Mouse (Mus musculus) spleen, postnatal 10 days (tissue): ENCODE results near the gene Pus10.

Source experiments
- DNase-seq, 2 experiments: peaks; one replicate each; pipeline ENCODE4 v3.0.0; 2021 to 2022; ENCODE audit warnings: low spot score in 2 of 2

Gene Pus10

DNA sequence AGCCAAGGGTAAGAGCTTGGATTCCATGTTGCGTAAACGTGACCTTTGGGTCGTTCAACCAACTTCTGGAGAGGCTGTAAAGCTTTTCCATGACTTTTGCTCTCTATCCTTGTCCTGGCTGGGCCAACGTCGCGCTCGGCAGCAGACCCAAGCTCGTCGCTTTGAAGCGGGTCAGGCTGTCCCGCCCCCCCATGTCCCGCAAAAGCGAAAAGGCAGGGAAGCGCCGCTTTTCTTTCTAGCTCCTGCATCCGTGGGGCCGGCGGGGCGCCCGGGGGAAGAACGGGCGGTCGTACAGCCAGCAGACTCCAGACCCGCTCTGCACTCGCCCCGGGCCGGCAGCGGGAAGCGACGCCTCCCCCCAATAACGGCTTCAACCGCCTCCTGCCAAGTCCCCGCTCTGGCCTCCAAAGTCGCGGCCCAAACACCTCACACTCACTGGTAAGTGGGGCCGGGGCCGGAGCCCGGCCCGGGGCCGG is at the start of gene Pus10:
Gene Pus10, plus strand, starts transcription at position 364 of the 476 bp plus-strand sequence.
- DNase-seq = no peak

DNA sequence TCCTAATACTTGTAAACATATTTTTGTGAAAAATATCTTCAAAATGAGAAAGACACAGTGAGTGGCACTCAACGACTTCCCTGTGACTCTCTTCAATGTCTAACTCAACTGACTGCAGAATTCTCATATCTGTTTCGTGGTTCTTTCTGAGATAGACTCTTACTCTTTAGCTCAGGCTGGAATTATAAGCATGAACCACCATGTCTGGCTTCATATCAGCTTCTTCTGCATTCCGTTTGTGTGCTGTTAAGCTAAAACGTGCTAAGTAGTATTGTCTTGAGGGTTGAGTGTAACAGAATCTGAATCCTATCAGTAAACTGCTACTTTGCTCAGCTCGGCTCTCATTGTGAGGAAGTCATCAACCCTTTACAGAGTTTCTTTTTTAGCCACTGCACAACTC is 46.5 kb upstream of the Pus10 start:
- no peak for DNase-seq

DNA sequence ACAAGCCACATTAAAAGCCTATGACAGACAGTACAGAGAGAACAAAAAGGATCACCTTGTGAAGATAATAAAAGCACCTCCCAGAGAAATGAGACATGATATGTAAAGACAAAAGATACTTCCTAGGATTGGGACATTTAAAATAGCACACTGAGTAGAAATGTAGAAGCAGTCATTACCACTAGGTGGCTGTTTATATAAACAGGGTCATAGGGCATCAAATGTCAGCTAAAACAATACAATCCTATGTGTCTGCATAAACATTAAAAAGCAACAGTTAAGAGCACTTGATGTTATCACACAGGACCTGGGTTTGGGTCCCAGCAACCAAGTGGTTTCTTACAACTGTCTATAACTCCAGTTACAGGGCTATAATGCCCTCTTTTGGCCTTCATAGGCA is 34.8 kb upstream of the Pus10 start:
- DNase-seq = no peak

DNA sequence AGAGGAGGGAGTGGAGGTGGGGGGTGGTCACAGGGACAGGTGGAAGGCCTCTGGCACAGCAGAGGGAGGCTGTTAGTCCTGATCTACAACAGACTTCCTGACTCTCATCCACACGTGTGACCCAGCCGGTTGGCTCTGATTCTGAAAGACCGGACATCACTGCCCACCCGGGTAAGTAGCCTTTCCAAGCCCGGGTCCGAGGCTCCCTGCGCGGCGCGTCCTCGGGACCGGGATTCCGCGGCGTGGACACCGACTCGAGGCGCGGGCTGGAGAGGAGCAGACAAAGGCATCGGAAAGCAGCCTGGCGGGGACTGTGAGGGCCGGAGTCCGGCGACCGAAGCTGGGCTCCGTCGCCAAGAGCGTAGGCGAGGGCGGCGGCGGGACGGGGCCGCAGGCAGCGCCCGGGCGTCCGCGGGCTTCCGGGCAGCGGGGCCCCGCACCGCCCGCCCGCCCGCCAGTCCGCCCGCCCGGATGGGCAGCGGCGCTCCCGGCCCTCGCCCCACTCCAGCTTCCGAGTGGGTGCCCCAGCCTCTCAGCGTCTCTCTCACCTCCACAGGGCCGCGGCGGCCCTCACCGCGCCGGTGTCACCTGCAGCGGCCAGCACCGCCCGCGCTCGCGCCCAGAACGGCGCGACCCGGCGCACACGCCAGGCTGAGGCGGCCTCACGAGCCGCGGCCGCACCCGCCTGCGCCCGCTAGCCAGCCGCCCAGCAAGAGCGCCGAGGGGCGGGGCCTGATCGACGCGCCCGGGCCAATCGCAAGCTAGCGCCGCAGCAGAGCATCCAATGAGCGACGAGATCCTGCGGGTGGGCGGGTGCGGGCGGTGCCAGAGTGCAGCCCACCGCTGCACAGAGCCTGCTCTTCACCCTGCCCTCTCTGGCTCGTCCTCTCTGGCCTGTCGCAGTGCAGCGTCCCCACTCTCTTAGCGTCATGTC is 32.3 kb upstream of the Pus10 start, which contains the start of gene 0610010F05Rik:
Gene 0610010F05Rik, minus strand, starts transcription at position 695 of the 934 bp plus-strand sequence.
- peak; percentile 81 to 89 for DNase-seq

DNA sequence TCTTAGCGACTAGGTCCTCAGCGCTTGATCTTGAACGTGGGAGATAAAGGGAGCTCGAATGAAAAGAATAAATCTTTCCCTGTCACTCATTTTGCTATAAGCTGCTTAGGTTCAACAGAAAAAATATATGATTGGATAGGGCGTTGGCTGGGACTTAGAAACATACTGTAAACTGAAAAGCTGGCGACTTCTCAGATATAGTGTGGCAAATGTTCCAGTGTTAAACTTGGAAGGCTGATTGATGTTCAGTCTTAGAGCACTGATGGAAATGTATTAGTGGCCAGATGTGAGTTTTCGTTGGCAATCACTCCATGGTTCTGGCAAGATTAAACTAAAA is 31.6 kb upstream of the Pus10 start:
- DNase-seq = no peak

DNA sequence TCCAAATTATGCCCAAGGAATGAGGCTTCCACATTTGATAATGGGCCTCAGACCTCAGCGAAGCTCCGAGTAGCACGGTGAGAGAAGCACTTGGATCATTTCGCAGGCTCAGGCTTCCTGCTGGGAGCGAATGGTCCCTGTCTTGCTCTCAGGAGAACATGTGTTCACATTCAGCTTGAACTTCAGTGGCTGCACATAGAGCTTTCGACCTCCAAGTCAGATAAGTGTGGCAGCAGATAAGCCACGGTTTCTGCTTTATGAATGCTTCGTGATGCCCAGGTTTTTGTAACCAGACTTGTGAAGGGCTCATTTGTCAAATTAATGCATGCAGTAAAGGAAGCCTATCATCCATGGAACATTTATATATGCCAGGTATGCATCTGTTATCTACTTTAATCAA is 30.9 kb upstream of the Pus10 start:
- DNase-seq = no peak

DNA sequence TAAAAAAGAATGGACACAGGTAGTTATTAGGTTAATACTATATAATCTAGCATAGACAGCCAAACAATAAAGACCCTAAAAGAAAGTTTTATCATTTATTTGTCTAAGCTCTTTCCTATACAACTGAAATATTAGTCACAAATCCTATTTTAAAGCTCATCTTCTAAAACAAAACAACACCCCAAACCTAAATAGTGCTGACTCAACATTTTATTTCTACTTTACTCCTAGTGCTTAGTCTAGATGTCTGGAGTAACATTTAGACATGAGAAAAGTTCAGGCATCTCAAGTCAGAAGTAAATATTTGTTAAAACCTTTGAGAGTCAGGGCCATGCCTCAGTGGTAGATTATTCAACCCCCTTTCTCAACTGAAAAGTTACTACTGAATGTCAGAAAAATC is 18.0 kb upstream of the Pus10 start:
- DNase-seq = no peak

DNA sequence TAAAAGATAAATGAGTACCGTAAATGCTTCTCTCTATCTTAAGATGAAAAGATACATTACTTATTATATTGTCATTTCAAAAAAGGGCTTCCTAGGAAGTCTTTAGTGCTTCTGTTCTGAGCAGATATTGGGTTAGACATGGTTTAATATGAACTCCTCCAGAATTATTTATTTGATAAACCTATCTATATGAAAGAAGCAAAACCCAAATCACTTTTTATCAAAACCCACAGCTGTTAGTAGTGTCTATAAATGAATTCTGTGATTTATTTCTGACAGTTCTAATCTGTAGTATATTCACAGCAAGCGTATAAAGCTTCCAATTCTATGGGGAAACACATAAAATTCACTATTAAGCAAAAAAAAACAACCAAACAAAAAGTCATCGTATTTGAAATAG is 17.6 kb upstream of the Pus10 start:
- DNase-seq = no peak

DNA sequence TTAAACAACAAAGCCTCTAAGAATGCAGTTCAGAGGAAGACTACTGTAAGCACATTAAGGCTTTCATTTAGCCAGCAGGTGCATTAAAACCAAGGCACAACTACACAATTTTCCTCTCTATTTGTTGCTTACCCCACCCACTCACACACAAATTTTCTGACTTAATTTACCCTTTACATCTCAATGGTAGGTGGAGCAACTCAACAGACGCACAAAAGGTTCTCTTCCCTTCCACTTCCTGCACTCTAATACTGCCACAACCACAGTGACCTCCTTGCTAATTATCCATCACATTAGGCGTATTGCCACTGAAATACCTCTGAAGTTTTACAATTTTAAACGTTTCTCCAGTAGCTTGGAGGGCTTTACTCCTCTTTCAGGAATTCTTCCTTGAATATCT is 11.8 kb upstream of the Pus10 start:
- DNase-seq = no peak

DNA sequence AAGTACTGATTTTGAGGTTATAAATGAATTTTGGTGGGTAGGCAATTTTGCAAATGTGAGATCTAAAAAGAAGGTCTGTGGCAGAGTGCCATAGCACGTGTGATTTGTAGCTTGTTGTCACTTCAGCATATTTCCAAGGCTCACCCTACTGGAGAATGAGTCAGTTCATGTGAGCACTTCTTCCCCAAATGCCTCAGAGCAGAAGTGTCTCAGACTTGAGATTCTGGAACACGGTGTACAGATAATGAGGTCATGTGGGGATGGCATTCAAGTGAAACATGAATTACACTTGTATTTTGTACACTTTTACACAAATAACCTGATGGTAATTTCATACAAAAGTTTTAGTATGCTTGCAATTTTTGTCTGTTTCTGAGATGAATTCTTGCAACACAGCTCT is 7.7 kb upstream of the Pus10 start:
- DNase-seq = no peak

DNA sequence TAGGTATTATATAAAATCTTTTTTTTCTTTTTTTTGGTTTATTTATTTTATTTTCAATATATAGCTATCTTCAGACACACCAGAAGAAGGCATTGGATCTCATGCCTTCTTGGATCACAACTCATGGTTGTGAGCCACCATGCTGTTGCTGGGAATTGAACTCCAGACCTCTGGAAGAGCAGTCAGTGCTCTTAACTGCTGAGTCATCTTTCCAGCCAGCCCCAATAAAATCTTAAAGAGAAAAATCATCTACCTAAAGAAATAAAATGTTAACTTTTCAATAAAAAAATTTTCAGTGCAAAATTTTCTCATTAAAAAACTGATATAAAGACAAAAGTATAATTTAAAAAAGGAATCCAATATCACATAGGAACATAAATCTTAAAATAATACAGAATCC is 1.2 kb upstream of the Pus10 start:
- no peak for DNase-seq

DNA sequence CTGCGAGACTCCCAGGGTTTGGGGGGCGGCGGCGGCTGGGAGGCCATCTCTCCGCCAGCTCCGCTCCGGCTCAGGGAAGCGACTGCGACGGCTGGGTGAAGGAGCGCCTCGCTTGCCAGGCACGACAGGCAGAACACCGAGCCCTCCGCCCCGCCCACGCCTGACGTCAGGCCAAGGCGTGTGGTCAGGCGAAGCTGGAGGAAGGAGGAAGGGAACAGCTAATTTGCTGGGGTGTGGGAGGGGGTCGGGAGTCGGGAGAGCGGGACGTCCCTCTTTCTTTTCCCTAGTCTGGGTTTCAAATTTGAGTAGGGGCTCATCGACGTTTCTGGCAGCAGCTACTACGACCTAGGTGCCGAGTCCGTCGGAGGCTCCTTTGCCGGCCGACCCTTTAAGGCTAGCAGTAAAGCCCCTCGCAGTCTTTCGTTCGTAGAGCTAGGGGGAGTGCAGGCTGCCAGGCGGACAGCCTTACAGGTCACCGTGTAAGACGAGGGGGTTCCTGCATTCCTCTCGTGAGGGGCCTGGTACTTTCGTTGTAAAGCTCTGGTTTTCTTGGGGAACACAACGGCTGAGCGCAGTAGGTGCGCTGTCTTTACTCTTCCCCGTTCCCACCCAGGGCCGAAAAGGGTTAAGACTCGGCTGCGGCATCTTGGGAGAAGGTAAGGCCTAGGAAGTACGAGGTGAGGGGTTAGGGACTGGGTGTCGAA is 476 bp downstream of the Pus10 start, which contains the start of gene Pex13:
Gene Pex13, minus strand, starts transcription at position 162 of the 704 bp plus-strand sequence.
- peak; percentile 91 to 93 for DNase-seq

DNA sequence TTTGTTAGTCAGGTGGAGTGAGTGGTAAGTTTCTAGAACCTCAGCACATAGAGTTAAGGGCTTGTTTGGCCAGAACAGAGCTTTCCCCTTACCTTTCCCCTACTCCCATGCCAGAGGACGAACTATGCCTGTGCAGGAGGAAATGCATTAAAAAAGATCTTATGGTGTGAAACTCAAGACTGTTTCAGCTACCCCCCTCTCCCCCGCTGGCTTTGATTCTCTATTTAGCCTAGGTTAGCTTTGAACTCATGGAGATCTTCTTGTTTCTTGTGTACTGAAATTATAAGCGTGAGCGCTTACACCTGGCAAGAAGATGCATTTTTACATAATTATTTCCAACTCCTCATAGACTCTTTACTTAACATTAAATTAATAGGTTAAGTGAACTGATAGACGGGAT is 1.1 kb downstream of the Pus10 start:
- no peak for DNase-seq

DNA sequence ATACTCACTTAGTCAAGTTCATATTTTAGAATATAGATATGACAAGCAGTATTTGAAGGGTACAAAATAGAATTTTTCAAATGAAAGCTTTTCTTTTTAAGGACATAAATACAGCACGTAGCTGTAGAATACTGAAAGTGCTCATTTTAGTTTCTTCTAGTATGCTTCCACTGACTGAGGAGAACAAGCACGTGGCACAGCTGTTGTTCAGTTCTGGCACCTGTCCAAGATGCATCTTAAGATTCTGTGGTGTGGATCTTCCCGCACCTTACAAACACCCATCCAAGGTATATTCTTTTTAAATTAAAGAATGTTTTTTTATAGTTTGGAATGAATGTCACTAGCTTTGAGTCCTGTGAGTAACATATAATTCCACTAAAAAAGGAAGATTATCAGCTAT is 1.7 kb downstream of the Pus10 start:
- peak in 1 of 2 experiments; percentile 29 for DNase-seq

DNA sequence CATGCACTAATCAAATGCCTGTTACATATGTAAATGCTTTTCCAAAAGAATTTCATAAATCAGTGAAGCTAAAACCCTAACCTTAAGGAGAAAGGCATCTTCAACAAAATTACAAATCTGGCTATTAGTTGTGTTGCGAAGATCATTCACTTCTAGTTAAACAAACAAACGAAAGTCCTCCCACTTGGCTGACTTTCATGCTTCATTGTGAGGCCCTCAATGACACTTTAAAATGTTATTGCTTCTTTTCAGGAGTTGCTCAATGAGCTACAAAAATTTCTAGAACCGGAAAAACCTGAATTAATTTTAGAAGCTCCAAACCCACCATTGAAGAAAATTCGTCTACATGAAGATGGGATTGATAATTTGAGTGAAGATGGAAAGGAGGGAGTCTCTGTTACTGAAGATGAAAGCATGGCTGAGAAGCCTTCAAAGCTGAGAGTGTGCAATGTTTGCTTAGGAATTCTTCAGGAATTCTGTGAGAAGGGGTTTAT is 6.8 kb downstream of the Pus10 start:
- DNase-seq = no peak

DNA sequence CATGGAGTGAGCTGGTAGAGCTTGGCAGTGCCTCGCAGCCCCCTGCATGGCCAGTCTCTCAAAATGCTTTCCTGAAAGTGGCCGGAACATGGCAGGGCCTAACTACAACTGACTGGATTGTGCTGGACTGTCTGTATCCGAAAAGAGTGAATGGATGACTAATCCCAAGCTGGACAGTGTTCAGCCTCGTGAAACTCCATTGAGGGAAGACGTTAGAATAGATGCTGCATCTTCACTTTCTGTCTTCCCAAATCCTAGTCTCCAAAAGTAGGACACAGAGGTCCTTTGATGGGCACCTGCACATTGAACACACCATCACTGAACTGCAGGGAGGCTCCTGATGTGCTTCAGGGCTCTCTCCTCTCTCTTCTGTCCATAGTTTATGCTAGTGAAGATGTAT is 10.6 kb downstream of the Pus10 start:
- DNase-seq = no peak

DNA sequence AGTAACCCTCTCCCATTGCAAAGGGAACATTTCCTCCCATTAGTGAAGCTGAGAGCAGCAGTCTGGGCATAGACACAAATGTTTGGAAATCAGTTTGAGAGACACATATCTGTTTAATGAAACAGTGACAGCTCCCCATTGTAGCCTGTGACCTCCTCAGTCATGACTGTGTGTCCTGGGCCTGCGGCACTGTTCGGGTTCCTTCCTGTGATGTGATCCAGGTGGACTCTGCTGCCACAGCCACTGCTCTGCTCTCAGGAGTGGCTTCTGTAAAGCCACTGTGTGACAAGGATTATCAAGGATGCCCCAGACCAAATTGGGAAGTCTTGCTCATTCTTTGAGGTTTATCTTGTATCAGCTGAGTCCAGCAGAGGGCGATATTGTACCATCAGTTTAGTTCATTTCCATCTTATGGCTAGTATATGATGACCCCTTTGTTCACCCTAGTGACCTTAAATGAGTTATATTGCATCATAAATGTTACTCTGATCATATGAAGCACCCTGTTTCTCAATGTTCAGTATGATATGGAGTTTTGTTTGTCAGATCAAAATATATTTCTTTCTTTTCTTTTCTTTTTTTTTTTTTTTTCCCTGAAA is 13.7 kb downstream of the Pus10 start:
- DNase-seq = peak; percentile 49 to 73

DNA sequence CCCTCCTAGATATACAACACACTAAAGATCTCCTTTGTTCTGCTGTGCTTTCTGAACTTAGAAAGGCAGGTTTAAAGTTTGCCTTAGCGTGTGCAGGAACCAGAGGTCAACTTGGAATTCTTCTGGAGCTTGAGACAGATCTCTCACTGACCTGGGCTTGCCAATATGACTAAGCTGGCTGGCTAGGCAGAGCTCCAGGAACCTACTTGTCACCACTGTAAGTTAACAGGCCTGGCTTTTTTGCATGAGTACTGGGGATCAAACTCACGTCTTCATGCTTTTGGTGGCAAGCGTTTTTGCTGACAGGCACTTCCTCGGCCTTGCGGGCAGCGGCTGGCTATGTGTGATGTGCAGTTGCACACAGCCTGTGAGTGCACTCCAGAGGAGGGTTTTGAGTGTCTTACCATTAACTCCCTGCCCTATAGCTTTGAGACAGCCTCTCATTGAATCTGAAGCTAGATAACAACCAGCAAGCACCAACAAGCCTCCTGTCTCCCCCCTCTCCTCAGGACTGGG is 15.0 kb downstream of the Pus10 start:
- DNase-seq = no peak

DNA sequence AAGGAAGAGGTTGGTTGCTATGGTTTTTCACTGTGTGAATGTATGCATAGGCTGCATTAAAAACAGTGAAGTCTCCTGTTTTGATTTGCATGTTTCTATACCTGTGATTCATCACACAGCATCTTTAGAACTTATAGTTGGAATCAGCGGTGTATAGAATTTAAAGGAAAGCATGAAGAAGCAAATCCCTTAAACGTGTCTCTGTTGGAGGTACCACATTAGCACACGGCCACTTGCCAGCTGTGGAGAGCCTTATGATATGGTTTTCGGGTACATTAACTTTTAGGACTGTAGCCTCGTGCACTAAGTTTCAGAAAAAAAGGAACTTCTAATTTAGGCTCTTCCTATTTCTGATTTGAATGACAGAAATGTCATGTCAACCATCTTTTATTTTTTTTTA is 17.1 kb downstream of the Pus10 start:
- no peak for DNase-seq

DNA sequence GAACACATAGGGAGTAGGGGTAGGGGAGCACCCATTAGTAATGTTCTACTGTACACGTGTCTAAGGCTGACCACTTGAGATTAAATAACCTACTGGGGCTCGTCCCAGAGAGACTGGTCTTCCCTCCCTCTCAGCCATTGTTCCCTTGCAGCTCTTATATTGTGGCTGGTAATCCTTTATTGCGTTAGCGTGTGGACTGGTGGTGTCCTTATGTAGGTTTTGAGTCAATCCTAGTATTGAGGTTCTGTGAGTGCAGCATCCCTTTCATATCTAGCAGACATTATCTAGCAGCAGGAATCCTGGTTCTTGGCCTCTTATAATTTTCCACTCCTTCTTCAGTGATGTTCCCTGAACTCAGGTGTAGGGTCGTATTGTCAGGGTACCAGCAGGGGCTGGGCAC is 21.2 kb downstream of the Pus10 start:
- no peak for DNase-seq

DNA sequence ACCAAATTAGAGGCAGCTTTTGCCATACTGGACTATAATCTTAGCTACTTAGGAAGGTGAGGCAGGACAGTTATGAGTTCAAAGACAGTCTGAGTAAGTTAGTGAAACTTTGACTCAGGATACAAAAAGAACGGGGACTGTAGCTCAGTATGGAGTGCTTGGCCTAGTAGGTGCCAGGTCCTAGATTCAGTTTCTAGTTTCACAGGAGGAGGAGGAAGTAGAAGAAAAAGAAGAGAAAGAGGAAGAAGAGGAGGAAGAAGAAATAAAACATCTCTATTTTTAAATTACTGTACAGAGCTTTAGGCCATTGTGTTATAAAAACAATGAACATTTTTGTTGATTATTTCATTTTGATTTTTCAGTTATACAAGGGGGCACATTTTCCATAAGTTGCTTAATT is 22.6 kb downstream of the Pus10 start:
- no peak for DNase-seq

DNA sequence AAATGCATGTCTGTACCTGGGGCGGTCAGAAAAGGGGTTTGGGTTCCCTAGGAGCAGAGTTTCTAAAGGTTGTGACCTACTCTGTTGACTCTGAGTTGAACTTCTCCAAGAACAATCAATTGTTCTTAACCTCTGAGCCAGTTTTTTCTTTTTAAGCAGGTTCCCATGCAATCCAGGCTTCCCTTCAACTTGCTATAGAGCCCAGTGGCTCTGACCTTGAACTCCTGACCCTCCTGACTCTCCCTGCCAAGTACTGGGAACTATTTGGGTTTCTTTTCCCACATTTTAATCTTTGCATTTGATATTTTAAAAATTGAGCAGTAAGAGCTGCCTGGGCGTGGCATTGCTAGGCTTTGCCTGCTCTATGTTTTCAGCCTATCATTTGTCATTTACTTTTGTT is 27.8 kb downstream of the Pus10 start:
- DNase-seq = no peak
